Mouse (Mus musculus) activated CD4-positive, CD25-positive, alpha-beta regulatory T cell, adult 4 months (primary cell): ENCODE measurements around the gene Olfr175-ps1. TPM values are rescaled to one million over a fixed set of nuclear protein-coding genes. Genes with fewer than 3 reads are reported as not detected.

ENCODE experiments used
- ATAC-seq: one replicate; pipeline ENCODE4 v1.8.0; 2017
- polyA plus RNA-seq, 2 experiments: library from polyadenylated mRNA; unstranded; fragments of 100-300 nt; shearing (Covaris generic); gene quantifications; one replicate each; pipeline ENCODE4 v1.2.1; 2017

Gene Olfr175-ps1
- not detected for polyA plus RNA-seq

DNA sequence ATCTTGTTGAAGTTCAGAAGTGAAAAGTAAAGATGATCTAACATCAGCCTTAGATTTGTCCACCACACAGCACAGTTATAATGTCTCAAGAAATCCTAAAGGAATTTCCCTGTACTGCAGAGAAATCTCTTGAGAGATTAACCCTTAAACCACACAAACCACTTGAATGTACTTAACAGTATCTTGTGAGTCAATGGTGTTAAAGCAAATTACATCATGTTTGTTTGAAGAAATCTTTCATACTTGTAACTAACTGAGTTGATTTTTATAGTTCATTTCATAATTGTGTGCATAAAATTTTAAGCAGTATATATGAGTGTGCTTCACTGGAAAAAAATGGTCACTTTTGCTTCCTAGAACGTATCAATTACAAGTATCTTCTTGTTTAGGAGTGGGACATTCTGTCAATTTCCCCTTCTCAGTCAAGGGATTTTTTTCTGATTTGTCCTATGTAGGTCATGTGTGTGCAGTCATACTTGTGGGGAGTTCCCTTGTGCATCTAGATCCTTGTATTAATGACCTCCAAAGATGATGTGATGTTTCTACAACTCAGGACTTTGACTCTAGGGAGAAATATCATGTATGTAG, at the start of gene Olfr175-ps1:
Gene Olfr175-ps1 (minus strand): TSS at position 51 of the 588 bp plus-strand sequence.
- no peak for ATAC-seq

DNA sequence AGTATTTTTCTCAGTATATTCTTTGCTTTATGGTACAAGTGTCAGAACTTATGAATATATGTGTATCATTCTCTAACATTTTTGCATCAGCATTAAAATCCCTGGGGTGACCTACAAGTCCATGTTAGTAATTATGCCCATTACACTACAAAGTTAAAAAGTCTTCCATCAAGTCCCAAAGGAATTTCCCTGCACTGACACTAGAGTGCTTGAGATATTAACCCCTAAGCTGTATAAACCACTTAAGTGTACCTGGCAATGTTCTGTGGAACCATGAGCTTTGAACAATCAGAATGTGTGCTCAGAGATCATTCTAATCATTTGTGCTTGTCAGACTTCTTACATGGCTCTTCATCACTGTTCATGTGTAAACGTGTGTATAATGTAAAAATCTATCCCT, 48.1 kb upstream of the Olfr175-ps1 start, which contains the start of gene Olfr177:
Gene Olfr177 (minus strand): TSS at position 101 of the 400 bp plus-strand sequence.
- ATAC-seq, result no peak

DNA sequence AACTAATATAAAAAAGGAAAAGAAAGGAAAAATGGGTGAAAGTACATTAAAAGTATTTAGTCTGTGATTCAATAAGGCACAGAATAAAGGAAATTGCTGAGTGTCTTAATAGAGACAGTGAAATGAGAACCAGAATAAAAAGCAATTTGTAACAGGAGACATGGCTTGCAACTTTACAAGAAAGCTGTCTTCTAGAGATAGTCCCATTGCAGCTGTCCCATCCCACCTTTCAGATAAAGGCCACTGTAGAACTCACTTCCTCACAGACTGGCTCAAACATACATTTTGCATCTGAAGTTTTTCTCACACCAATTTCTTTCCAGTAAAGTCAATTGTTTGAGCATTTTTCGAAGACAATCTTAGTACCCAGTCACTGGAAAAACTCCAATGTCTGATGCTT, 34.9 kb upstream of the Olfr175-ps1 start:
- no peak for ATAC-seq

DNA sequence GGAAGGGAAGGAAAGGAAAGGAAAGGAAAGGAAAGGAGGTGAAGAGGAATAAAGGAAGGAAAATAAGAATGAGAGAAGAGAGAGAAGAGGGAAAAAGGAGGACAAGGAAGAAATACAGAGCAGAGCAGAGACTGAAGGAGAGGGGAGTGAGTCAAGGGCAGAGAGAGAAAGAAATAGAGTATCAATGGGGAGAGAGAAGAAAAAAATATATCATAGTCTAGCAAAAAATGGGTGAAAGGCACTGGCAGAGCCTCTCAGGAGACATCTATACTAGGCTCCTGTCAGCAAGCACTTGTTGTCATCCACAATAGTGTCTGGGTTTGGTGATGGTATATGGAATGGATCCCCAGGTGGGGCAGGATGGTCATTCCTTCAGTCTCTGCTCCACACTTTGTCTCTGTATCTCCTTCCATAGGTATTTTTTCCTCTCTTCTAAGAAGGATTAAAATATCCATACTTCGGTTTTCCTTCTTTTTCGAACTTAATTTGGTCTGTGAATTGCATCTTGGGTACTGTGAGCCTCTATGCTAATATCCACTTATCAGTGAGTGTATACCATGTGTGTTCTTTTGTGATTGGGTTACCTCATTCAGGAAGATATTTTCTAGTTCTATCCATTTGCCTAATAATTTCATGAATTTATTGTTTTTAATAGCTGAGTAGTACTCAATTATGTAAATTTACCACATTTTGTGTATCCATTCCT, 33.6 kb upstream of the Olfr175-ps1 start:
- ATAC-seq, result no peak

DNA sequence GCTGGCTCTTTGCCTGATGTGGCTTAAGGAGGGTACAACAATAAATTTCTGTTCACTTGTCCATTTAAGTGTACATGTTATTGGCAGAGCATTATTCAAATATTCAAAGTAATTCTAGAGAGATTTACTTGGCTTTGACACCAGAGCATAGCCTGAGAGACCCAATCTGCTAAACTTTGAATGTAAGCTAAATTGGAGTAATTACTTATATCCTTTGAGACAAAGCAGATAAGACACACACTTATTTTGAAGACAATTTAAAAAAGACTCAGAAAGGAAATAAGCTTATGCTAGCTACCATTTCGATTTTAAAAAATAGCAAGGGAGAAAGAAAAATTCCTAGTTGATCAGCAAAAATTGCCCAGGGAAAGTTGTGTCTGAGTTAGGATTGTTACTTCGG, 26.4 kb downstream of the Olfr175-ps1 start, which contains the start of gene Olfr173:
Gene Olfr173 (minus strand): TSS at position 101 of the 400 bp plus-strand sequence.
- ATAC-seq, result no peak

Other genes starting within 250 kb of the Olfr175-ps1 start
- gene Gm813, start 209.8 kb downstream of the Olfr175-ps1 start, polyA plus RNA-seq, result not detected
- gene E330017A01Rik, start 188.0 kb downstream of the Olfr175-ps1 start, polyA plus RNA-seq, result not detected
- gene Cpox, start 156.5 kb downstream of the Olfr175-ps1 start, polyA plus RNA-seq, result 10 to 100 TPM; 34.0 to 37.2 TPM
- gene Gpr15, start 107.7 kb downstream of the Olfr175-ps1 start, polyA plus RNA-seq, result 10 to 100 TPM; 22.6 to 23.4 TPM
- 100 to 1,000 TPM; 229 to 255 TPM for gene Cldnd1, start 98.9 kb downstream of the Olfr175-ps1 start, polyA plus RNA-seq
- gene Olfr172, start 63.6 kb downstream of the Olfr175-ps1 start, polyA plus RNA-seq, result under 1 TPM in 1 of 2 experiments, not detected in 1; 0.19 TPM
- 1 to 10 TPM in 1 of 2 experiments, under 1 TPM in 1; 0.75 to 1.2 TPM for gene Olfr173, start 26.5 kb downstream of the Olfr175-ps1 start, polyA plus RNA-seq
- gene Olfr177, start 48.0 kb upstream of the Olfr175-ps1 start, polyA plus RNA-seq, result not detected
- not detected for gene Olfr178, start 65.3 kb upstream of the Olfr175-ps1 start, polyA plus RNA-seq
- not detected for gene Olfr181, start 102.0 kb upstream of the Olfr175-ps1 start, polyA plus RNA-seq
- gene Olfr180, start 102.6 kb upstream of the Olfr175-ps1 start, polyA plus RNA-seq, result not detected
- under 1 TPM in 1 of 2 experiments, not detected in 1; 0.17 TPM for gene Olfr183, start 168.6 kb upstream of the Olfr175-ps1 start, polyA plus RNA-seq
- gene Olfr186, start 203.5 kb upstream of the Olfr175-ps1 start, polyA plus RNA-seq, result under 1 TPM in 1 of 2 experiments, not detected in 1; 0.40 TPM
- gene Olfr187, start 213.0 kb upstream of the Olfr175-ps1 start, polyA plus RNA-seq, result not detected